In the genomic region with DNA sequence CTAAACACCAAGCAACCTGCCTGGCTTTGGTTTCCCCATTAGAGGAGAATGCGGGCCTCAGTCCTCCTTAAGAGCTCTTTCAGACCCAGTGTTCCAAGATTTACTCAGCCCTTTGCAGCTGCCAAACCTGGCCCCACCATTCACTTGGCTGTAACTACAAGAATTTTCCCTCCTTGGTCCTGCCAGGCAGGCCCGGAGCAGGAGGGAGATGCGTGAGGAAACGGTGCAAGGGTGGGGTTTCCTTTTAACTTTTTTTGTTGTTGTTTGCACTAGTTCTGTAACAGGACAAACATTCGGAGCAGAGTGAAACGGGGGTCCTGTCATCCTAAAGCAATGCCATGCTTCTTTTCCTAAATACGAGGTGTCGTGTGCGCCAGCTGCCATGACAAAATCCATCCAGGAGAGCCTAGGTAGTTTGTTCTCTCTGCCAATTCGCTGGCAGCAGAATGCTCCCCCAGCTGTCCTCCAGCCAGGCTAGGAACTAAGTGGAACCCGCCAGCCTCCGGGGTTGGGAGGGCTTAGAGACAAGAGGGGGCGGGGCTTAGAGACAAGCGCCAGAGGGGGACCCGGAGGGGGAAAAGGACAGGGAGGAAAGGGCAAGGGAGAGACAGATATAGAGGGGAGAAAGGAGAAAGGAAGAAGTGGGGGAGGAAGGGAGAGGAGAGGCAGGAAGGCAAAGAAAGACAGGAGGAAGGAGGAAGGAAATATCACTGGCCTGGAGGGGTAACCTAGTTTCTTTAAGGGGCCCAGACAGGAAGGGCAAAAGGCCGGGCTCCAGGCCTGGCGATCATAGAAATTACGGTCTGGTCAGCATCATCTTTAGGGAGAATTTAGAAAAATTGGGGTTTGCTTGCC, we compare ENCODE assay signal across 8 mouse cellular contexts. TPM values are rescaled to one million over a fixed set of nuclear protein-coding genes. Genes with fewer than 3 reads are reported as not detected.
DNase-seq lines count a peak whose midpoint lies in the region; ATAC-seq lines count a peak whose summit lies in the region.

No protein-coding gene starts in this region.

- H3K36me3 ChIP-seq in intestine, embryonic 14.5 days (ENCODE audit: control insufficient read depth, insufficient read depth, low read length): no peaks in the 10 kb centered on the region
- H3K36me3 ChIP-seq in liver, embryonic 15.5 days (replicated peaks): no peaks in the 10 kb centered on the region

- H3K4me2 ChIP-seq in intestine, embryonic 14.5 days (ENCODE audit: low read length): peak overlapping the region; percentile 39
- peak overlapping the region; percentile 62 for H3K4me2 ChIP-seq in liver, embryonic 15.5 days

- no peaks in the 10 kb centered on the region for H3K9me3 ChIP-seq in intestine, embryonic 14.5 days (ENCODE audit: control insufficient read depth, low read length)
- H3K9me3 ChIP-seq in liver, embryonic 15.5 days (replicated peaks): no peaks in the 10 kb centered on the region

- H3K4me1 ChIP-seq in intestine, embryonic 14.5 days (replicated peaks; ENCODE audit: control insufficient read depth, insufficient read depth, low read length): peaks cover 49% of the 10 kb centered on the region
- peaks cover 63% of the 10 kb centered on the region for H3K4me1 ChIP-seq in liver, embryonic 15.5 days (replicated peaks)

- ATAC-seq in common myeloid progenitor, adult 5-6 weeks (replicated peaks; ENCODE audit: low read depth, poor library complexity, severe bottlenecking): peak; percentile 87
- ATAC-seq in granulocyte monocyte progenitor cell, adult 5-6 weeks (replicated peaks; ENCODE audit: poor library complexity, severe bottlenecking): peak; percentile 83
- ATAC-seq in intestine, embryonic 14.5 days (replicated peaks; ENCODE audit: low FRiP score, low TSS enrichment, low read depth): no peak
- ATAC-seq in liver, embryonic 15.5 days (ENCODE audit: insufficient read depth): peak; percentile 35

- no peak overlapping the region for H3K9ac ChIP-seq in intestine, embryonic 14.5 days (ENCODE audit: low read length)
- peak overlapping the region; percentile 53 for H3K9ac ChIP-seq in liver, embryonic 15.5 days

- peak; percentile 41 to 52 for DNase-seq in cerebellum, postnatal 4 days (ENCODE audit: low spot score in 2 of 2)
- DNase-seq in cerebellum, postnatal 36 days: no peak
- no peak for DNase-seq in intestine, embryonic 14.5 days (ENCODE audit: low spot score)
- DNase-seq in neural tube, embryonic 10.5 days (ENCODE audit: extremely low spot score, low spot score): peak; percentile 52
- peak; percentile 22 to 50 for DNase-seq in thymus, postnatal 10 days (ENCODE audit: low spot score in 2 of 2)

- H3K27ac ChIP-seq in intestine, embryonic 14.5 days (ENCODE audit: low read depth): peak overlapping the region; percentile 81
- peak overlapping the region; percentile 98 for H3K27ac ChIP-seq in liver, embryonic 15.5 days (replicated peaks)

- WGBS in intestine, embryonic 14.5 days: 14% methylated on average over 18 of the region's 18 CpGs
- WGBS in liver, embryonic 15.5 days (ENCODE audit: insufficient replicate concordance): 12% methylated on average over 18 of the region's 18 CpGs

- no peaks in the 10 kb centered on the region for H3K27me3 ChIP-seq in intestine, embryonic 14.5 days (replicated peaks; ENCODE audit: control insufficient read depth, insufficient read depth, low read length)
- H3K27me3 ChIP-seq in liver, embryonic 15.5 days: no peaks in the 10 kb centered on the region

- H3K4me3 ChIP-seq in intestine, embryonic 14.5 days (ENCODE audit: low read depth, low read length): no peak overlapping the region
- peak overlapping the region; percentile 30 for H3K4me3 ChIP-seq in liver, embryonic 15.5 days (replicated peaks)

RNA-seq across cellular contexts. Expression of gene Plpp1, which starts 48.9 kb away (rescaled TPM):
- total RNA-seq in common myeloid progenitor, adult 5-6 weeks (2017): 0.82 and 3.6 TPM in 2 replicates
- total RNA-seq in granulocyte monocyte progenitor cell, adult 5-6 weeks (2014; fragmentation: Nextera tagmentation): not detected in 2 replicates
- not detected in 2 replicates for total RNA-seq in granulocyte monocyte progenitor cell, adult 5-6 weeks (2017)
- 77.6 and 83.4 TPM in 2 replicates for polyA plus RNA-seq in intestine, embryonic 14.5 days (2014; fragmentation: Nextera tagmentation; extraction: Ambion mirVana)
- polyA plus RNA-seq in liver, embryonic 15.5 days (2015; fragmentation: Nextera tagmentation; extraction: Ambion mirVana): 42.1 and 45.6 TPM in 2 replicates

Comparison
In these comparisons a context has a peak if more than half of its experiments do, and no peak if none do; other contexts are left out.
1. DNase-seq: peak in cerebellum, postnatal 4 days (2 of 2), neural tube, embryonic 10.5 days (single experiment) and thymus, postnatal 10 days (2 of 2); none in cerebellum, postnatal 36 days (0 of 2) and intestine, embryonic 14.5 days (single experiment).